10 mouse cellular contexts compared by ENCODE assay signal in genomic region chr10:95336781-95337544, GRCm38 (mm10). TPM values are rescaled to one million over a fixed set of nuclear protein-coding genes. Genes with fewer than 3 reads are reported as not detected.
DNase-seq lines count a peak whose midpoint lies in the region; ATAC-seq and TF ChIP-seq lines count a peak whose summit lies in the region.
"Had no signal": no experiment of that assay in that cellular context is flagged by ENCODE, and none has a peak within 500 bp of the region (broad histone marks: within the 10 kb centered on the region; RNA-seq: fewer than 3 reads in every experiment).

No protein-coding gene starts in this region.

- 23% methylated on average over 4 of the region's 4 CpGs for WGBS in kidney, adult 2 months
- WGBS in heart, embryonic 14.5 days = 9% methylated on average over 4 of the region's 4 CpGs
- WGBS in midbrain, embryonic 16.5 days = 28% methylated on average over 4 of the region's 4 CpGs

- no peaks in the 10 kb centered on the region for H3K4me1 ChIP-seq in kidney, adult 2 months (ENCODE audit: control insufficient read depth, insufficient read depth, low read length)
- H3K4me1 ChIP-seq in heart, embryonic 14.5 days (ENCODE audit: control insufficient read depth in 2 of 2, insufficient read depth in 2 of 2, low read length in 2 of 2) = peaks cover 0 to 11% of the 10 kb centered on the region in 2 experiments; a peak in 2 of 4 replicates
- peaks cover 7% of the 10 kb centered on the region for H3K4me1 ChIP-seq in midbrain, embryonic 16.5 days (ENCODE audit: control insufficient read depth, insufficient read depth, low read length)

- peak; percentile 36 for DNase-seq in kidney, adult 2 months
- DNase-seq in kidney, postnatal 25 days = no peak
- DNase-seq in brain, adult 2 months (ENCODE audit: low read depth, low spot score) = peak; percentile 27
- DNase-seq in cerebellum, adult 11 months = no peak
- no peak for DNase-seq in c-Kit-positive CD71-positive TER-119-positive erythroid progenitor cells, embryonic 14.5 days (ENCODE audit: low spot score)
- no peak for DNase-seq in layer of hippocampus, adult 18-20 months (ENCODE audit: low spot score in 2 of 2)
- DNase-seq: gastrocnemius, postnatal 14 days had no signal

- ATAC-seq in heart, embryonic 14.5 days (ENCODE audit: insufficient number of reproducible peaks, insufficient read depth, low FRiP score, low read depth) = peak; percentile 13; the same call in 1 of the 2 replicates
- ATAC-seq in midbrain, embryonic 16.5 days = 0 out of 2 replicates have a peak, but pooled peaks have one; percentile 17
- ATAC-seq: lung, postnatal 0 days had no signal

- H3K4me3 ChIP-seq in kidney, adult 2 months (ENCODE audit: insufficient read depth, low read depth, low read length) = no peak overlapping the region
- no peak overlapping the region for H3K4me3 ChIP-seq in heart, embryonic 14.5 days (ENCODE audit: control insufficient read depth in 1 of 2, insufficient read depth in 1 of 2, low read depth in 1 of 2, low read length in 2 of 2)
- no peak overlapping the region for H3K4me3 ChIP-seq in midbrain, embryonic 16.5 days (ENCODE audit: low read depth, low read length)

- no peaks in the 10 kb centered on the region for H3K36me3 ChIP-seq in kidney, adult 2 months (ENCODE audit: control insufficient read depth, insufficient read depth, low read length)
- H3K36me3 ChIP-seq in heart, embryonic 14.5 days (ENCODE audit: control insufficient read depth, insufficient read depth, low read length) = no peaks in the 10 kb centered on the region
- no peaks in the 10 kb centered on the region for H3K36me3 ChIP-seq in midbrain, embryonic 16.5 days (ENCODE audit: control insufficient read depth, insufficient read depth, low read length)

- no peak overlapping the region for H3K27ac ChIP-seq in kidney, adult 2 months (ENCODE audit: insufficient read depth, low read depth, low read length)
- peak overlapping the region in 1 of 2 experiments; percentile 15; a peak in 2 of 4 replicates for H3K27ac ChIP-seq in heart, embryonic 14.5 days (replicated peaks in 1 of 2; ENCODE audit: control insufficient read depth in 1 of 2, insufficient read depth in 1 of 2, low read depth in 2 of 2, low read length in 2 of 2)
- peak overlapping the region; percentile 58 for H3K27ac ChIP-seq in midbrain, embryonic 16.5 days (ENCODE audit: low read length)

- TF ChIP-seq POLR2A in kidney, adult 2 months (IDR thresholded peaks at IDR 0.05; ENCODE audit: low read depth, low read length) = no peak

- TF ChIP-seq CTCF in kidney, adult 2 months (conservative IDR thresholded peaks at IDR 0.05; ENCODE audit: insufficient read depth, insufficient read length, low read depth, low read length) = no peak

- H3K9me3 ChIP-seq in heart, embryonic 14.5 days (ENCODE audit: control insufficient read depth, low read length) = no peaks in the 10 kb centered on the region
- no peaks in the 10 kb centered on the region for H3K9me3 ChIP-seq in midbrain, embryonic 16.5 days (replicated peaks; ENCODE audit: control insufficient read depth, low read length, poor library complexity, severe bottlenecking)

- H3K4me2 ChIP-seq in heart, embryonic 14.5 days (ENCODE audit: low read length) = peak overlapping the region; percentile 26; the same call in 1 of the 2 replicates
- no peak overlapping the region for H3K4me2 ChIP-seq in midbrain, embryonic 16.5 days (ENCODE audit: low read length)

- H3K27me3 ChIP-seq in kidney, adult 2 months (replicated peaks; ENCODE audit: control insufficient read depth, insufficient read depth, low read length) = no peaks in the 10 kb centered on the region
- H3K27me3 ChIP-seq in heart, embryonic 14.5 days (ENCODE audit: control insufficient read depth, insufficient read depth, low read length) = no peaks in the 10 kb centered on the region
- H3K27me3 ChIP-seq in midbrain, embryonic 16.5 days (ENCODE audit: control insufficient read depth, insufficient read depth, low read depth, low read length) = no peaks in the 10 kb centered on the region

- peak overlapping the region; percentile 22; the same call in 1 of the 2 replicates for H3K9ac ChIP-seq in heart, embryonic 14.5 days (ENCODE audit: low read length)
- H3K9ac ChIP-seq in midbrain, embryonic 16.5 days (ENCODE audit: low read depth, low read length) = no peak overlapping the region

RNA-seq across cellular contexts. Expression of gene Cradd, which starts 13.0 kb away (rescaled TPM):
- polyA plus RNA-seq in kidney, adult 2 months (2012; rRNA removed) = 20.0 and 22.5 TPM in 2 replicates
- 11.0 and 12.3 TPM in 2 replicates for polyA plus RNA-seq in heart, embryonic 14.5 days (2014; fragmentation: Nextera tagmentation; extraction: Ambion mirVana)
- polyA plus RNA-seq in midbrain, embryonic 16.5 days (2015; fragmentation: Nextera tagmentation; extraction: Ambion mirVana) = 10.6 and 11.1 TPM in 2 replicates
- total RNA-seq in layer of hippocampus, adult 18-20 months (2021) = 1 to 10 TPM; 5.7 to 6.7 TPM

Comparison
In these comparisons a context has a peak if more than half of its experiments do, and no peak if none do; other contexts are left out.
1. DNase-seq: peak in kidney, adult 2 months (single experiment) and brain, adult 2 months (single experiment); none in kidney, postnatal 25 days (0 of 2), cerebellum, adult 11 months (single experiment), c-Kit-positive CD71-positive TER-119-positive erythroid progenitor cells, embryonic 14.5 days (single experiment) and layer of hippocampus, adult 18-20 months (0 of 2).